Mouse (Mus musculus): ENCODE data around the gene Trpv1. TPM values are rescaled to one million over a fixed set of nuclear protein-coding genes. Genes with fewer than 3 reads are reported as not detected.

Trpv1 gene
- total RNA-seq, 2 experiments from 2014 or later: not detected

DNA sequence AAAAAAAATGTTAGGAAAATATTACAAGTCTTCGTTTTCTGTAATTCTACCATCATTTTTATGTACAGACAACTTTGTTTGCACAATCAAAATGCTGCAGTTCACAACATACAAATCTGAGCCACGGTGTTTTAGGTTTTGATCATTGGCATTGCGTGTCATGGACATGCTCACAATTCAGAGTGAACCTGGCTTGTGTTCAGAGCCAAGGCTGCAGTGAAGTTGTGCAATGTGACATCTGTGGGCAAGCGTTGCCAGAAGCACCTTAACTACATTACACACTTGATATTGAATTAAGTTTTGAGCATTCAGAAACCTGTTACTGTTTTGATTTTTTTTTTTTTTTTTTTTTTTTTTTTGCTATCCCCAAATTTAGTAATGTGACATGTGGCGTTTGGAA, 4.0 kb upstream of the Trpv1 start:
- DNase-seq: no peak
- intact Hi-C loops (cut with DNase I): no loop called here

GRCm38 (mm10) chr11:73232513-73232912, 1.6 kb upstream of the Trpv1 start:
- no peak for DNase-seq
- intact Hi-C loops (cut with DNase I): no loop called here

DNA sequence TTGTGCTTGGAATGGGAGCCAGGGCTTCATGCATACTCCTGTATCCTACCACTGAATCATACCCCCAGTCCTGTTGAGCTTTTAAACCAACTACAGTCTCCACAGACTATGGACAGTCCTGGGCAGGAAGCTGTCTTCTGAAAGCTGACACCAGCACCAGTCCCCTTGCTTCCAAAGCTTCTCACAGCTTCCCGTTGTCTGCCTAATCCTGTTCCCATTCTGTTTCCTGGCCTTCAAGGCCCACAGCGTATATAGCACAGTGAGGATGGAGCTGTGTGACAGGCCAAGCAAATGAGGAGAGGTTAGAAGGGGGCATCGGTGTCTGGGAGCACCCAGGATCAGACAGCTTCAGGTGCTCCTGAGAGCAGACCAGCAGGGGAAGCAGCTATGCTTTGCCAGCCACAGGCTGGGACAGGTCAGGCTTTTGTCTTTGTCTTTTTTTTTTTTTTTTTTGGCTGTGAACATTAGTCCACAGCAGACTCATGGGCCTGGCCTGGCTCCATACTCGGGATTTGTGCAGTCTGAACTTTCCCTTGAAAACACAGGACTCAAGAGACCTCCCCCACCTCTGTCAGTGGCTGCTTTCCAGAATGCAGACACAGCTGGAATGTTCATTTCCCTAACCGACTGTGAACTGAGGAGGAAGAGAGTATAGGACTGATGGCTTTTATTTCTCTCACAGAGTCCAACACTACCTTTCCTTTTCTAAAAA, 2.1 kb downstream of the Trpv1 start:
- intact Hi-C loops (cut with DNase I): loop anchor here (2.0 kb wide), 1 partner anchor 45 kb away; no protein-coding TSS in a partner anchor
- peak; percentile 74 to 78 for DNase-seq

GRCm38 (mm10) chr11:73236731-73237130, 2.6 kb downstream of the Trpv1 start:
- DNase-seq: no peak
- intact Hi-C loops (cut with DNase I): loop anchor here (2.0 kb wide), 1 partner anchor 44 kb away; no protein-coding TSS in a partner anchor

- intact Hi-C loops (cut with DNase I): no loop called here
- DNase-seq: no peak
Observed at GRCm38 (mm10) chr11:73242199-73242598, 8.1 kb downstream of the Trpv1 start.

DNA sequence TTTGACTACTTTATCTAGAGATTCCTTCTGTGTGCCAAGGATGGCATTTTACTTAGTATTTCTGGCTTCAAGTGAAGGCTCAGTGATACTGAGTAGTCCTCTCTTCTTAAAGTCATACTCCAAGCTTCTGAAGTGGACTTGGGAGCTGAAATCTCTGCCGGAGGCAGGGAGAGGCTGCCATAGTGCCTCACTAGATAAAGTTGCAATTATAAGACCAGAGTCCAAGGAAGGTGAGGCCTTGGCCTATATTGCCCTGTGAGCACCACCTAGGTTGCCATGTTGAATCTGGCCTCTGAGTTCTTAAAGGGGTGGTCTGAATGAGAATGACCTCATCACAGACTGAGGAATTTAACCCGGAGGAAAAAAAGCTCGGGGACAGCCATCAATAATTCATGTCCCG, 8.7 kb downstream of the Trpv1 start:
- DNase-seq: no peak
- intact Hi-C loops (cut with DNase I): no loop called here

GRCm38 (mm10) chr11:73257362-73257945, 23.4 kb downstream of the Trpv1 start:
- DNase-seq: no peak
- intact Hi-C loops (cut with DNase I): no loop called here

GRCm38 (mm10) chr11:73258664-73259063, 24.6 kb downstream of the Trpv1 start:
- DNase-seq: no peak
- intact Hi-C loops (cut with DNase I): no loop called here

- intact Hi-C loops (cut with DNase I): no loop called here
- no peak for DNase-seq
Observed at GRCm38 (mm10) chr11:73260457-73260856, 26.4 kb downstream of the Trpv1 start.

DNA sequence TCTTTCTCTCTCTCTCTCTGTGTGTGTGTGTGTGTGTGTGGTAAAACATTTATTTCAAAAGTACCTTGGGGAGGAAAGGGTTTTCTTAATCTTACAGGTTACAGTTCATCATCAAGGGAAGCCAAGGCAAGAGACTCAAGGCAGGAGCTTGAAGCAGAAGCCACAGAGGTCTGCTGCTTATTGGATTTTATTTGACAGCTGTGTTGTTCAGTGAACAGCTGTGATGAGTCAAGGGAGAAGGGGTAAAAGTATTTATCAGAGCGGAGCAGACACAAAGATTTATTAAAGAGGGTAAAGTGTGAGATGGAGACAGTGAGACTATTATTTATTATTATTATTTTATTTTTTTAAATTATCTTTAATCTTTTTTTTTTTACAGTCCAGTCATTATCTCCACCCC, 27.3 kb downstream of the Trpv1 start:
- no peak for DNase-seq
- intact Hi-C loops (cut with DNase I): no loop called here

DNA sequence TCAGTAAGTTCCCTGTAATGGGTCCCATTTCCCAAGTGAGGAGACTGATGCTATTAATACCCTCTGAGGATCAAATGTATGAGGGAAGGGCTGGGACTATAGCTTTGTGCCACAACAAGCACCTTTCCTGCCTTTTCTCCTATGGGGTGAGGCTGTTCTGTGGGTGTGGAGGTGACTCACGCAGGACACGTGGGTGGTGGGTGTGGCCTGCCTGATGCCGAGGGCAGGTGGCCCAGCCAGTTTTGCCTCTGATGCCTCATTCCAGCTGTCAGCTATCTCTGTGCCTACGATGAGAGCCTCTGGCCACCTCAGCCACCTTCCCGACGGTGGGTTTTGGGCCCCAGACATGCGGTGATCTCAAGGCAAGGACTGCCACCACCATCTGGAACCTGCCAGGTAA, 33.2 kb downstream of the Trpv1 start, which contains the start of gene Trpv3:
TSS of gene Trpv3 (plus strand) at position 122 of the 400 bp plus-strand sequence.
- intact Hi-C loops (cut with DNase I): no loop called here
- no peak for DNase-seq

DNA sequence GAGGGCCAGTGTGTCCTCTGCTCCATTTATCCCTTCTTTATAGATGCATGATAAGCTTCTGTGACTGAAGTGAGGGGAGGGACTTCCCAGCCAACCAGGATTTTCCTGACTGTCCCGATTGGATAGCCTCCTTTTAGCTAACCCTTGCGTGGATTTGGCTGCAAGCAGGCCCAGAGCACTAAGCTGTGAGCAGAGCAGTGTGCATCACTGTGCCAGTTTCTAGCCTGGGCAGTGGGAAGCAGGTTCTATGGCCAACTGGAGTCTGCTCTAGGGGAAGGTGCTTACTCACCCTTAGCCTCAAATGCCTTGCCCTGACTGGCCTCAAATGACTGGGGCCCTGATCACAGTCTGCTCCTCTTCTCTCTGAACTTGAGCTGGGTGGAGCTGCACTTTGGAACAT, 40.7 kb downstream of the Trpv1 start:
- no peak for DNase-seq
- intact Hi-C loops (cut with DNase I): no loop called here

- intact Hi-C loops (cut with DNase I): loop anchor here (1.0 to 2.0 kb wide), 2 partner anchors 44 to 142 kb away; partner anchors contain the start of gene Haspin
Observed at GRCm38 (mm10) chr11:73280710-73281109, 46.6 kb downstream of the Trpv1 start.

DNA sequence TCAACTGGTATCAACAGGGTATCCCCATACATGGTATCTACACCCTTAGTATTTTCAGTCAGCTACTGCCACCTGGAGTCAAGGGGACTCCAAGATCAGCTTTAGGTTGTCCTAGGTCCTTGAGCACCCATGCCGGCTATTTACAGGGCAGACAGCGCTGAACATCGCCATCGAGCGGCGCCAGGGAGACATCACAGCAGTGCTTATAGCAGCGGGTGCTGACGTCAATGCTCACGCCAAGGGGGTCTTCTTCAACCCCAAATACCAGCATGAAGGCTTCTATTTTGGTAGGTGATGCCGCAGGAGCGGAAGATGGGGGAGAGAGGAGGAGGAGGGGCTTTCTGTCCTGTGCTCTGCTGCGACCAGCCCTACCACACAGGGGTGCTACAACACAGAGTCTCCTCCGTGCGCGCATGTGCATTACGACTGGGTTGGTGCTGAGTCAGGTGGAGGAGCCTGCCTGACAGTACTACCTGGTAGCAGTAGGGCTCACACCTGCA, 47.5 kb downstream of the Trpv1 start:
- DNase-seq: peak; percentile 24 to 40
- intact Hi-C loops (cut with DNase I): loop anchor here (1.0 to 2.0 kb wide), 3 partner anchors 45 to 149 kb away; partner anchors contain the start of gene Haspin

More at GRCm38 (mm10) chr11:73280710-73281109, 46.6 kb downstream of the Trpv1 start:
- no peak for DNase-seq

GRCm38 (mm10) chr11:73283369-73283768, 49.3 kb downstream of the Trpv1 start:
- intact Hi-C loops (cut with DNase I): loop anchor here (2.0 kb wide), 1 partner anchor 151 kb away; no protein-coding TSS in a partner anchor
- peak in 1 of 2 experiments; percentile 35 for DNase-seq

DNA sequence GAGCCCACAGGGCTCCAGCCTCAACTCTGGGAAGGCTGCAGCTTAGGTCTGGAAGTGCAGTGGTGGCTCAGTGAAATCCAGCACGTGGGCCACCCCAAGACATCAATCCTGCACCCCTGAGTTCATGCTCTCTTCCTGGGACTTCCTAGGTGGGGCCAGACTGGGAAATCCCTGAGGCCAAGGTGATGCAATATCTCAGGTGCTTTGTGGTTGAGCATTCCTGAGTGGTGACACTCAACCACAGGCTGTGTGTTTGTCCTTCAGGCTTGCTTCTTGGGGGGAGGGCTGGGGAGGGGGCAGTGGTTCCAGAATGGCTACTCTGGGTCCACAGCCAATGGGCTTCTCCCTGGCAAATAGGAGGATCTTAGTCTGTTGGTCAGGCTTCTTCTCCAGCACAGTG, 49.8 kb downstream of the Trpv1 start:
- intact Hi-C loops (cut with DNase I): loop anchor here (2.0 kb wide), 1 partner anchor 151 kb away; no protein-coding TSS in a partner anchor
- no peak for DNase-seq

GRCm38 (mm10) chr11:73284351-73284750, 50.3 kb downstream of the Trpv1 start:
- DNase-seq: peak in 1 of 2 experiments; percentile 11
- intact Hi-C loops (cut with DNase I): no loop called here

- intact Hi-C loops (cut with DNase I): loop anchor here (5.0 kb wide), 1 partner anchor 1078 kb away; no protein-coding TSS in a partner anchor
- no peak for DNase-seq
Observed at GRCm38 (mm10) chr11:73289621-73290020, 55.5 kb downstream of the Trpv1 start.

GRCm38 (mm10) chr11:73303123-73303522, 69.0 kb downstream of the Trpv1 start:
- intact Hi-C loops (cut with DNase I): no loop called here
- no peak for DNase-seq
